Mouse (Mus musculus) midbrain, embryonic 13.5 days (tissue): Measurements from ENCODE around the gene Olfr1113. TPM values are rescaled to one million over a fixed set of nuclear protein-coding genes. Genes with fewer than 3 reads are reported as not detected.
"Not testable (repeated sequence)": the region's sequence is repeated elsewhere in the genome, so short reads cannot be mapped to it uniquely, and the experiment has no call there.

Source experiments
- ATAC-seq: fragments of 200-750 bp; cut with Nextera tagmentation; 2 replicates; pipeline ENCODE4 v1.8.0; 2017; ENCODE audit warnings: mild to moderate bottlenecking, moderate TSS enrichment, moderate library complexity
- H3K27ac ChIP-seq: fragments of 300-500 bp; sonication (generic); 2 replicates; pipeline ENCODE4 v1.5.1; 2015; ENCODE audit warnings: inconsistent platforms, mild to moderate bottlenecking, moderate library complexity
- H3K27me3 ChIP-seq: fragments of 300-500 bp; sonication (generic); 2 replicates; pipeline ENCODE4 v1.6.1; 2015; ENCODE audit warnings: mild to moderate bottlenecking, inconsistent platforms
- H3K36me3 ChIP-seq: fragments of 300-500 bp; sonication (generic); 2 replicates; pipeline ENCODE4 v1.6.1; 2015; ENCODE audit warnings: mild to moderate bottlenecking, inconsistent platforms
- H3K4me1 ChIP-seq: fragments of 300-500 bp; sonication (generic); replicated peaks from 2 replicates; pipeline ENCODE4 v1.6.1; 2015; ENCODE audit warnings: inconsistent platforms
- H3K4me2 ChIP-seq: fragments of 300-500 bp; sonication (generic); replicated peaks from 2 replicates; pipeline ENCODE4 v1.6.1; 2015; ENCODE audit warnings: moderate library complexity, mild to moderate bottlenecking, inconsistent platforms
- H3K4me3 ChIP-seq: fragments of 300-500 bp; sonication (generic); replicated peaks from 2 replicates; pipeline ENCODE4 v1.5.1; 2015; ENCODE audit warnings: mild to moderate bottlenecking, inconsistent platforms
- H3K9ac ChIP-seq: fragments of 300-500 bp; sonication (generic); replicated peaks from 2 replicates; pipeline ENCODE4 v1.6.1; 2015; ENCODE audit warnings: mild to moderate bottlenecking, inconsistent platforms
- H3K9me3 ChIP-seq: fragments of 300-500 bp; sonication (generic); 2 replicates; pipeline ENCODE4 v1.6.1; 2016; ENCODE audit warnings: mild to moderate bottlenecking, inconsistent platforms
- WGBS: fragments of 180-500 bp; shearing (Covaris S2); methylation state at CpG from one replicate; pipeline ENCODE4 v1.1.7; 2015; 5-methylcytosine and 5-hydroxymethylcytosine counted together
- microRNA-seq: library from miRNA; unstranded; fragments of <30 nt; microRNA quantifications from one replicate; pipeline ENCODE4, GENCODE M21; 2016
- polyA plus RNA-seq: library from polyadenylated mRNA; unstranded; fragments of >200 nt; fragmentation: Nextera tagmentation; extraction: Ambion mirVana; gene quantifications from 2 replicates; pipeline ENCODE4 v1.2.1, GENCODE M21; 2015

The Olfr1113 gene
- not detected in 2 replicates for polyA plus RNA-seq

GRCm38 (mm10) chr2:87208670-87209069 is at the start of gene Olfr1113:
Gene Olfr1113, plus strand, starts transcription at chr2:87208970.
- Histone ChIP-seq H3K27ac (no peak within 1 kb of the TSS), H3K36me3 (no peaks in the 10 kb centered on the region), H3K9me3 (no peaks in the 10 kb centered on the region), H3K4me1 (no peaks in the 10 kb centered on the region), H3K4me3 (no peak within 1 kb of the TSS), H3K9ac (no peak within 1 kb of the TSS), H3K27me3 (no peaks in the 10 kb centered on the region), H3K4me2 (no peak within 1 kb of the TSS)
- WGBS = 87% methylated on average over 2 of the region's 2 CpGs
- no peak for ATAC-seq

- not testable (repeated sequence) for H3K9ac ChIP-seq, H3K4me1 ChIP-seq, H3K36me3 ChIP-seq, H3K27ac ChIP-seq, H3K9me3 ChIP-seq, H3K4me2 ChIP-seq, H3K4me3 ChIP-seq, ATAC-seq, H3K27me3 ChIP-seq
- 86% methylated on average over 2 of the region's 2 CpGs for WGBS
Measured at GRCm38 (mm10) chr2:87167731-87168130, 41.0 kb upstream of the Olfr1113 start.

GRCm38 (mm10) chr2:87187498-87187897 is 21.3 kb upstream of the Olfr1113 start, which contains the start of gene Olfr1112:
Gene Olfr1112, plus strand, starts transcription at chr2:87187798.
- Histone ChIP-seq H3K9me3 (no peaks in the 10 kb centered on the region), H3K27ac (no peak within 1 kb of the TSS), H3K9ac (no peak within 1 kb of the TSS), H3K4me2 (no peak within 1 kb of the TSS), H3K4me1 (no peaks in the 10 kb centered on the region), H3K4me3 (no peak within 1 kb of the TSS), H3K36me3 (no peaks in the 10 kb centered on the region), H3K27me3 (no peaks in the 10 kb centered on the region)
- ATAC-seq = no peak
- 88% methylated on average over 1 of the region's 1 CpGs for WGBS

- Histone ChIP-seq H3K4me1 (no peaks in the 10 kb centered on the region), H3K9me3 (no peaks in the 10 kb centered on the region), H3K9ac (no peak within 1 kb of the TSS), H3K4me3 (no peak within 1 kb of the TSS), H3K4me2 (no peak within 1 kb of the TSS), H3K36me3 (no peaks in the 10 kb centered on the region), H3K27me3 (no peaks in the 10 kb centered on the region), H3K27ac (no peak within 1 kb of the TSS)
- 87% methylated on average over 2 of the region's 2 CpGs for WGBS
- ATAC-seq = no peak
Measured at GRCm38 (mm10) chr2:87247713-87248112, 38.9 kb downstream of the Olfr1113 start, which contains the start of gene Olfr1115. Gene Olfr1115, plus strand, starts transcription at chr2:87248013.

Small RNA genes within 50 kb of the gene (microRNA-seq; reads per million reads assigned to microRNA genes)
- gene Gm27438 = not detected

Other genes starting within 250 kb of the Olfr1113 start
- not detected in 2 replicates for gene Olfr1099, start 248.3 kb upstream of the Olfr1113 start, polyA plus RNA-seq
- gene Olfr1100, start 229.0 kb upstream of the Olfr1113 start, polyA plus RNA-seq = not detected in 2 replicates
- not detected in 2 replicates for gene Olfr1101, start 217.7 kb upstream of the Olfr1113 start, polyA plus RNA-seq
- gene Olfr1102, start 210.6 kb upstream of the Olfr1113 start, polyA plus RNA-seq = not detected in 2 replicates
- not detected in 2 replicates for gene Olfr1104, start 181.9 kb upstream of the Olfr1113 start, polyA plus RNA-seq
- not detected in 2 replicates for gene Olfr1105, start 172.4 kb upstream of the Olfr1113 start, polyA plus RNA-seq
- not detected in 2 replicates for gene Olfr1106, start 156.7 kb upstream of the Olfr1113 start, polyA plus RNA-seq
- gene Olfr1107, start 133.2 kb upstream of the Olfr1113 start, polyA plus RNA-seq = not detected in 2 replicates
- not detected in 2 replicates for gene Olfr1109, start 113.0 kb upstream of the Olfr1113 start, polyA plus RNA-seq
- gene Olfr259, start 94.4 kb upstream of the Olfr1113 start, polyA plus RNA-seq = not detected in 2 replicates
- not detected in 2 replicates for gene Olfr1110, start 68.7 kb upstream of the Olfr1113 start, polyA plus RNA-seq
- not detected in 2 replicates for gene Olfr1111, start 56.3 kb upstream of the Olfr1113 start, polyA plus RNA-seq
- gene Olfr1112, start 21.2 kb upstream of the Olfr1113 start, polyA plus RNA-seq = not detected in 2 replicates
- gene Olfr1115, start 39.0 kb downstream of the Olfr1113 start, polyA plus RNA-seq = not detected in 2 replicates
- not detected in 2 replicates for gene Olfr1116, start 58.6 kb downstream of the Olfr1113 start, polyA plus RNA-seq
- gene Olfr1118, start 98.6 kb downstream of the Olfr1113 start, polyA plus RNA-seq = not detected in 2 replicates
- gene Olfr1120, start 145.8 kb downstream of the Olfr1113 start, polyA plus RNA-seq = not detected in 2 replicates
- not detected in 2 replicates for gene Olfr1121, start 160.9 kb downstream of the Olfr1113 start, polyA plus RNA-seq
- gene Olfr1122, start 176.9 kb downstream of the Olfr1113 start, polyA plus RNA-seq = not detected in 2 replicates
- not detected in 2 replicates for gene Olfr1123, start 207.7 kb downstream of the Olfr1113 start, polyA plus RNA-seq
- 0.07 TPM in 1 of 2 replicates, not detected in the other for gene Olfr1124, start 221.3 kb downstream of the Olfr1113 start, polyA plus RNA-seq
- not detected in 2 replicates for gene Olfr1126, start 245.0 kb downstream of the Olfr1113 start, polyA plus RNA-seq